Comparison of ENCODE assay signal across 10 mouse cellular contexts in the genomic region with DNA sequence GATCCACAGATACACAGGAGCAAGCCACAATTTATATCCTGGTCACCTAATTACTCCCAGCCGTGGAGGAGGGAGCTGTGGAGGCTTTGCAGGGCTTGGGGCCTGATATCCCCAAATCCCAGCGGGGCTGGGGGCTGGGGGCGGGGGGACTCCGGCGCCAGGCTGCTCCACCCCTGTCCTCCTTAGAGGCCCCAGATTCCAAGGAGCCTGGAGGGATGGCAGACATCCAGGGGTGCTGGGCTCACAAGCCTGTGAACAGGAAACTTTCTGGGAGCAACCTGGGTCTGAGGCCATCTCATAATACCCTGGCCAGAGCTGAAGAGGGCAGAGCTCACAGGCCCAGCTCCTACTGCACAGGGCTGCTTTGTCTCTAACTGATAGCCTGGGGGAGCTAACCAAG. TPM values are rescaled to one million over a fixed set of nuclear protein-coding genes. Genes with fewer than 3 reads are reported as not detected.
DNase-seq lines count a peak whose midpoint lies in the region; ATAC-seq and TF ChIP-seq lines count a peak whose summit lies in the region.
"Had no signal": no experiment of that assay in that cellular context is flagged by ENCODE, and none has a peak within 500 bp of the region (broad histone marks: within the 10 kb centered on the region; RNA-seq: fewer than 3 reads in every experiment).

No protein-coding gene starts in this region.

- intact Hi-C loops in heart, postnatal 10 days (cut with DNase I), result loop anchor here (5.0 kb wide), 1 partner anchor 80 kb away; no protein-coding TSS in a partner anchor
- intact Hi-C loops in left cerebral cortex, postnatal 10 days (cut with DNase I), result loop anchor here (5.0 to 10.0 kb wide), 2 partner anchors 35 to 98 kb away; no protein-coding TSS in a partner anchor

- no peak overlapping the region for H3K4me2 ChIP-seq in heart, embryonic 15.5 days
- no peak overlapping the region for H3K4me2 ChIP-seq in stomach, embryonic 14.5 days (replicated peaks; ENCODE audit: low read depth, low read length)
- no peak overlapping the region for H3K4me2 ChIP-seq in stomach, postnatal 0 days (replicated peaks; ENCODE audit: low read depth)
- no peak overlapping the region for H3K4me2 ChIP-seq in stomach, embryonic 16.5 days (ENCODE audit: low read depth, low read length)

- no peak for TF ChIP-seq CTCF in stomach, postnatal 0 days (IDR thresholded peaks at IDR 0.05; ENCODE audit: low read depth)

- H3K9me3 ChIP-seq in heart, embryonic 15.5 days (replicated peaks), result no peaks in the 10 kb centered on the region
- no peaks in the 10 kb centered on the region for H3K9me3 ChIP-seq in stomach, embryonic 14.5 days (ENCODE audit: control insufficient read depth, low read depth, low read length)
- H3K9me3 ChIP-seq in stomach, postnatal 0 days (ENCODE audit: control insufficient read depth, low read length), result no peaks in the 10 kb centered on the region
- no peaks in the 10 kb centered on the region for H3K9me3 ChIP-seq in limb, embryonic 10.5 days (replicated peaks)
- no peaks in the 10 kb centered on the region for H3K9me3 ChIP-seq in stomach, embryonic 16.5 days (replicated peaks; ENCODE audit: control insufficient read depth, low read length)

- no peak for DNase-seq in heart, postnatal 10 days
- DNase-seq in stomach, postnatal 0 days (ENCODE audit: low spot score), result no peak
- DNase-seq in limb, embryonic 10.5 days (ENCODE audit: low spot score), result no peak
- DNase-seq in left cerebral cortex, adult 18-20 months (ENCODE audit: low spot score in 2 of 2), result no peak
- DNase-seq in left cerebral cortex, postnatal 10 days (ENCODE audit: extremely low spot score in 1 of 2, low spot score in 2 of 2), result no peak
- DNase-seq: right cerebral cortex, adult 18-20 months; thymus, postnatal 14 days had no signal

- H3K9ac ChIP-seq in heart, embryonic 15.5 days, result no peak overlapping the region
- H3K9ac ChIP-seq in stomach, embryonic 14.5 days (replicated peaks; ENCODE audit: low read depth, low read length), result no peak overlapping the region
- no peak overlapping the region for H3K9ac ChIP-seq in stomach, postnatal 0 days (ENCODE audit: low read length)
- H3K9ac ChIP-seq in stomach, embryonic 16.5 days (ENCODE audit: low read length), result peak overlapping the region; percentile 43

- whole genome bisulfite sequencing in heart, embryonic 15.5 days, result 46% methylated on average over 5 of the region's 5 CpGs
- 39% methylated on average over 5 of the region's 5 CpGs for WGBS in stomach, embryonic 14.5 days
- WGBS in stomach, postnatal 0 days, result 38% methylated on average over 5 of the region's 5 CpGs
- 31% methylated on average over 5 of the region's 5 CpGs for WGBS in limb, embryonic 10.5 days
- 40% methylated on average over 5 of the region's 5 CpGs for WGBS in stomach, embryonic 16.5 days

- TF ChIP-seq EP300 in stomach, postnatal 0 days (optimal IDR thresholded peaks at IDR 0.05), result no peak

- 0 out of 2 replicates have a peak, but pooled peaks have one; percentile 20 for ATAC-seq in heart, embryonic 15.5 days (replicated peaks; ENCODE audit: insufficient number of reproducible peaks, insufficient read depth, low FRiP score, low read depth)
- ATAC-seq in stomach, embryonic 14.5 days (ENCODE audit: insufficient number of reproducible peaks, insufficient read depth, low FRiP score, low read depth), result no peak
- ATAC-seq in stomach, postnatal 0 days (ENCODE audit: low FRiP score, low TSS enrichment), result no peak
- ATAC-seq in stomach, embryonic 16.5 days (ENCODE audit: insufficient read depth, low FRiP score), result no peak

- no peaks in the 10 kb centered on the region for H3K36me3 ChIP-seq in heart, embryonic 15.5 days
- H3K36me3 ChIP-seq in stomach, embryonic 14.5 days (ENCODE audit: control insufficient read depth, insufficient read depth, low read length), result no peaks in the 10 kb centered on the region
- H3K36me3 ChIP-seq in stomach, postnatal 0 days (ENCODE audit: control insufficient read depth, insufficient read depth, low read length), result no peaks in the 10 kb centered on the region
- no peaks in the 10 kb centered on the region for H3K36me3 ChIP-seq in limb, embryonic 10.5 days
- H3K36me3 ChIP-seq in stomach, embryonic 16.5 days (ENCODE audit: control insufficient read depth, insufficient read depth, low read length), result no peaks in the 10 kb centered on the region

- H3K4me3 ChIP-seq in heart, embryonic 15.5 days, result no peak overlapping the region
- H3K4me3 ChIP-seq in stomach, embryonic 14.5 days (ENCODE audit: low read depth, low read length), result no peak overlapping the region
- no peak overlapping the region for H3K4me3 ChIP-seq in stomach, postnatal 0 days (ENCODE audit: low read depth, low read length)
- H3K4me3 ChIP-seq in limb, embryonic 10.5 days, result no peak overlapping the region
- no peak overlapping the region for H3K4me3 ChIP-seq in stomach, embryonic 16.5 days (replicated peaks; ENCODE audit: low read length)

- H3K27me3 ChIP-seq in heart, embryonic 15.5 days, result 0 out of 2 replicates have a peak, but pooled peaks cover 6% of the 10 kb centered on the region
- H3K27me3 ChIP-seq in stomach, embryonic 14.5 days (ENCODE audit: control insufficient read depth, insufficient read depth, low read length), result no peaks in the 10 kb centered on the region
- H3K27me3 ChIP-seq in stomach, postnatal 0 days (ENCODE audit: control insufficient read depth, insufficient read depth, low read length), result no peaks in the 10 kb centered on the region
- H3K27me3 ChIP-seq in limb, embryonic 10.5 days (ENCODE audit: low read depth, poor library complexity, severe bottlenecking), result 0 out of 2 replicates have a peak, but pooled peaks cover 4% of the 10 kb centered on the region
- no peaks in the 10 kb centered on the region for H3K27me3 ChIP-seq in stomach, embryonic 16.5 days (ENCODE audit: control insufficient read depth, insufficient read depth, low read length)

- H3K27ac ChIP-seq in heart, embryonic 15.5 days, result peak overlapping the region; percentile 26
- H3K27ac ChIP-seq in stomach, embryonic 14.5 days (ENCODE audit: low read length), result peak overlapping the region; percentile 45; the same call in 1 of the 2 replicates
- H3K27ac ChIP-seq in stomach, postnatal 0 days (replicated peaks), result no peak overlapping the region
- peak overlapping the region; percentile 84 for H3K27ac ChIP-seq in limb, embryonic 10.5 days
- peak overlapping the region; percentile 67 for H3K27ac ChIP-seq in stomach, embryonic 16.5 days (ENCODE audit: low read length)

- peaks cover 67% of the 10 kb centered on the region for H3K4me1 ChIP-seq in heart, embryonic 15.5 days (replicated peaks)
- H3K4me1 ChIP-seq in stomach, embryonic 14.5 days (ENCODE audit: control insufficient read depth, insufficient read depth, low read length), result peaks cover 59% of the 10 kb centered on the region
- H3K4me1 ChIP-seq in stomach, postnatal 0 days (replicated peaks; ENCODE audit: control insufficient read depth, insufficient read depth), result peaks cover 16% of the 10 kb centered on the region
- peaks cover 88% of the 10 kb centered on the region for H3K4me1 ChIP-seq in limb, embryonic 10.5 days
- peaks cover 53% of the 10 kb centered on the region for H3K4me1 ChIP-seq in stomach, embryonic 16.5 days (ENCODE audit: control insufficient read depth, insufficient read depth, low read length)

RNA-seq across cellular contexts. Expression of gene Gse1, which starts 54.2 kb away (rescaled TPM):
- 8.9 and 10.8 TPM in 2 replicates for polyA plus RNA-seq in heart, embryonic 15.5 days (2015; fragmentation: Nextera tagmentation; extraction: Ambion mirVana)
- 10 to 100 TPM; 32.6 to 34.6 TPM for total RNA-seq in heart, postnatal 10 days (2021)
- 11.1 and 11.6 TPM in 2 replicates for polyA plus RNA-seq in stomach, embryonic 14.5 days (2014; fragmentation: Nextera tagmentation; extraction: Ambion mirVana)
- 6.4 and 7.0 TPM in 2 replicates for polyA plus RNA-seq in stomach, postnatal 0 days (2015; fragmentation: Nextera tagmentation; extraction: Ambion mirVana)
- polyA plus RNA-seq in limb, embryonic 10.5 days (2016; fragmentation: Nextera tagmentation; extraction: Ambion mirVana), result 6.7 and 8.1 TPM in 2 replicates
- polyA plus RNA-seq in stomach, embryonic 16.5 days (2015; fragmentation: Nextera tagmentation; extraction: Ambion mirVana), result 6.0 and 6.9 TPM in 2 replicates
- 10 to 100 TPM; 79.8 to 90.8 TPM for total RNA-seq in left cerebral cortex, adult 18-20 months (2021)
- total RNA-seq in left cerebral cortex, postnatal 10 days (2021), result 10 to 100 TPM; 41.7 to 45.3 TPM
